Mouse (Mus musculus) small intestine, adult 2 months (tissue): ENCODE results near the gene Gm14597.
"Not testable (repeated sequence)": the region's sequence is repeated elsewhere in the genome, so short reads cannot be mapped to it uniquely, and the experiment has no call there.

Experiments
- CTCF ChIP-seq: fragments of 200-500 bp; IDR thresholded peaks from 2 replicates; pipeline ENCODE4 v1.5.1; 2012; ENCODE audit warnings: low read depth, mild to moderate bottlenecking, control low read depth, inconsistent platforms, low read length, moderate library complexity, mixed read lengths; ENCODE audit not compliant: insufficient replicate concordance, insufficient read length; ENCODE audit errors: extremely low read depth
- POLR2A ChIP-seq: fragments of 200-500 bp; IDR thresholded peaks from 2 replicates; pipeline ENCODE4 v1.6.1; 2012; ENCODE audit warnings: low read depth, mild to moderate bottlenecking, control low read depth, inconsistent platforms, low read length, moderate library complexity

DNA sequence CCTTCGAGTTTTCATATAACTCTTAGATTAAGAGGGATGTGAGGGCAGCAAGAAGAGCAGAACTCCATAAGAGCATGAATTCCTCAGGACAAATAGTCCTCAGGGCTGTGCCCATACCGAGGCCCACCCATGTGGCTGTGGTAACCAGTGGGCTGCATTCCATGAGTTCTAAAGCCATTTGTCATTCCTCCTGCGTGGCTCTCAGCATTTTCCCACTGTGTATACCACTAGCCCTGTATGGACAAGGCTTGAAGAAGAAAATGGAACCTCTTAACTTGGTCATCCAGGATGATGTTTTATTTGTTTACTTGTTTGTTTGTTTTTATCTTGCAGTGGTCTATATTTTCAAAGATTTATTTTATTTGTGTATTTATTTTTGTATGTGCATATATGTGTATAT lies 29.3 kb upstream of the Gm14597 start:
- not testable (repeated sequence) for TF ChIP-seq CTCF, POLR2A
